Mouse (Mus musculus): ENCODE measurements around the gene Tmem140. TPM values are rescaled to one million over a fixed set of nuclear protein-coding genes. Genes with fewer than 3 reads are reported as not detected.

Gene Tmem140
- polyA plus RNA-seq, 1 experiment from 2014 or later: 1.5 TPM

DNA sequence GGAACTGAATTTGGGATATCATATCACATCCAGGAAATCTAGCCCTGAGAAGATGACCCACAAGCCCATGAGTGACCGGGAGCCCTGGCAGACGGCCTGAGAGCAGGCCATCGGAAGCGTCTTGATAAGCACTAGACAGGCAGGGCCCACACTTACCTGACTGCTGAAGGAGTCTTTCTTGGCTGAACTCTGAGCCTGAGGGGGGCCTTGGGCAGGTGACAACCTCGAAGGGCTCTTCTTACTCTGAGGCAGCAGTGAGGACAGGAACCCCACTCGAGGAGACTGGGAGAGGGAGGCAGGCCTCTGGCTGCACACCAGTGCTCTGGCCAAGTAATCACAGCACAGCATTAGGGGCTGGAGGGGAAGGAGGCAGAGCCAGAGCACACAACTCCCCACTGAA, 41.4 kb downstream of the Tmem140 start:
- no peaks in the 10 kb centered on the region; the same call in 1 of the 2 replicates for H3K4me1 ChIP-seq (replicated peaks; ENCODE audit: control insufficient read depth, insufficient read depth, low read length)
- no peak overlapping the region for H3K9ac ChIP-seq (replicated peaks; ENCODE audit: low read depth, low read length)
- peaks cover 12% of the 10 kb centered on the region for H3K36me3 ChIP-seq (ENCODE audit: control insufficient read depth, insufficient read depth)
- no peaks in the 10 kb centered on the region for H3K27me3 ChIP-seq (replicated peaks; ENCODE audit: control insufficient read depth, insufficient read depth, low read length)
- H3K27ac ChIP-seq (ENCODE audit: low read length): no peak overlapping the region
- H3K9me3 ChIP-seq (ENCODE audit: control insufficient read depth, low read length): no peaks in the 10 kb centered on the region
- 93% methylated on average over 6 of the region's 6 CpGs for WGBS
- no peak overlapping the region for H3K4me3 ChIP-seq (replicated peaks; ENCODE audit: low read length)
- ATAC-seq: no peak
- no peak overlapping the region for H3K4me2 ChIP-seq (ENCODE audit: low read length)

DNA sequence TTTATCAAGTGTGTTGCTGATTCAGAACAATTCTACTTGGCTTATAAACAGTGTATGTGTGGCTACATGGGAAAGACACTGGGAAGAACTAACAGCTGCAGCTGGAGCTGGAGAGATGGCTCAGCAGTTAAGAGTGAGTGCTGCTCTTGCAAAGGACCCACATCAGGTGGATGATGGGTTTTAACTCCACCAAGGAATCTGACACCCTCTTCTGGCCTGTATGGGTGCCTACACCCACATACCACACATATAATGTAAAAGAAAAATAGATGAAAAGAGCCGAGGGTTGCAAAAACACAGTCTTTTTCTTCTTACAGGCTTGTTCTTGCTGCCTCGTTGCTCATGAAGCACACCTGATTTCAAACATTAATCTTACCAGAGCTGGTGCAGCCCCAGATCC, 43.2 kb downstream of the Tmem140 start:
- Histone ChIP-seq H3K9me3 (ENCODE audit: control insufficient read depth, low read length) (no peaks in the 10 kb centered on the region), H3K4me1 (replicated peaks; ENCODE audit: control insufficient read depth, insufficient read depth, low read length) (peaks cover 9% of the 10 kb centered on the region), H3K9ac (replicated peaks; ENCODE audit: low read depth, low read length) (no peak overlapping the region), H3K27me3 (replicated peaks; ENCODE audit: control insufficient read depth, insufficient read depth, low read length) (no peaks in the 10 kb centered on the region), H3K36me3 (ENCODE audit: control insufficient read depth, insufficient read depth) (peaks cover 12% of the 10 kb centered on the region), H3K4me2 (ENCODE audit: low read length) (no peak overlapping the region), H3K27ac (ENCODE audit: low read length) (no peak overlapping the region), H3K4me3 (replicated peaks; ENCODE audit: low read length) (no peak overlapping the region)
- 77% methylated on average over 2 of the region's 2 CpGs for WGBS
- ATAC-seq: no peak

DNA sequence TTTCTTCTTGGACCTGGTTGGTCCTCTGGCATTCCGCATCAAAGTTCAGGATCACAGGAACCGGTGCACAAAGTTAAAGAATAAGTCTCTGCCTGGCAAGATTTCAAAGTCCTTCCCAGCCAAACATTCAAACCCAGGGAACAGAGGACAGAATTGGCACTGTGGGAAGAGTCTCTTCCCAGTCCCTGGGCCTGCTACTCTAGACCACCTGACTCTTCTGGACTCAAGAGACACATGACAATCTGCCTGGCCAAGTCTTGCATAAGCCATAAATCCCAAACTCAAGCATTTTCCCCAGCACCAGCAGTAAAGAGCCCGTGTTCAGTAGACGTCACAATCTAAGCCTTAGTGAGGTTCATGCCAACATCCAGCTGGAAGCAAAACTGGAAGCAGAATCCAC, 43.7 kb downstream of the Tmem140 start:
- peaks cover 9% of the 10 kb centered on the region for H3K36me3 ChIP-seq (ENCODE audit: control insufficient read depth, insufficient read depth)
- H3K9ac ChIP-seq (replicated peaks; ENCODE audit: low read depth, low read length): no peak overlapping the region
- H3K4me2 ChIP-seq (ENCODE audit: low read length): no peak overlapping the region
- no peaks in the 10 kb centered on the region for H3K27me3 ChIP-seq (replicated peaks; ENCODE audit: control insufficient read depth, insufficient read depth, low read length)
- no peak overlapping the region for H3K4me3 ChIP-seq (replicated peaks; ENCODE audit: low read length)
- peaks cover 9% of the 10 kb centered on the region for H3K4me1 ChIP-seq (replicated peaks; ENCODE audit: control insufficient read depth, insufficient read depth, low read length)
- 85% methylated on average over 4 of the region's 4 CpGs for WGBS
- ATAC-seq: no peak
- H3K9me3 ChIP-seq (ENCODE audit: control insufficient read depth, low read length): no peaks in the 10 kb centered on the region
- H3K27ac ChIP-seq (ENCODE audit: low read length): no peak overlapping the region

DNA sequence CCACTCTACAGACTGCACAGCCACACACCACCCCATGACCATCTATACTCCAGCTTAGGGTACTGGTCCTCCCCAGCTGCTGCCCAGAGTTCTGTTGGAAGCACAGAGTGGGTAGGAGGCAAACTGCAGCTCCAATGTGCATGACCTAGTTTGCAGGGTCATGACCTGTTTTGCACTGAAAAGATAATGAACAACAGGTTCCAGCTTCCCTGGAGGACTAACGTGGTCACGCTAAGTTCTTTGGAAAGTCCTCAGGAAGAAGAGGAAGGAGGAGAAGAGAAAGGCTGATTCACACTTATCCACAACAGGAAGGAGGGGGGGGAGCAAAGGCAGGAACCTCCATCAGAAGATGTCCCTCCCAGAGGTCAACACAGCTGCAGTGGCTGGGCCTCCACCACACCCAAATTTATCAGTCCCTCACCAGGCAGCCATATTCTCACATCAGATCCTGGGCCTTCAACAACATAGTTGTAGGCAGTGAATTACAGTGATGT, 44.2 kb downstream of the Tmem140 start:
- Histone ChIP-seq H3K4me2 (ENCODE audit: low read length) (no peak overlapping the region), H3K27me3 (replicated peaks; ENCODE audit: control insufficient read depth, insufficient read depth, low read length) (no peaks in the 10 kb centered on the region), H3K9ac (replicated peaks; ENCODE audit: low read depth, low read length) (no peak overlapping the region), H3K4me1 (replicated peaks; ENCODE audit: control insufficient read depth, insufficient read depth, low read length) (peaks cover 9% of the 10 kb centered on the region), H3K36me3 (ENCODE audit: control insufficient read depth, insufficient read depth) (peaks cover 9% of the 10 kb centered on the region), H3K9me3 (ENCODE audit: control insufficient read depth, low read length) (no peaks in the 10 kb centered on the region), H3K4me3 (replicated peaks; ENCODE audit: low read length) (no peak overlapping the region), H3K27ac (ENCODE audit: low read length) (no peak overlapping the region)
- ATAC-seq: no peak
- WGBS: 81% methylated on average over 2 of the region's 2 CpGs

DNA sequence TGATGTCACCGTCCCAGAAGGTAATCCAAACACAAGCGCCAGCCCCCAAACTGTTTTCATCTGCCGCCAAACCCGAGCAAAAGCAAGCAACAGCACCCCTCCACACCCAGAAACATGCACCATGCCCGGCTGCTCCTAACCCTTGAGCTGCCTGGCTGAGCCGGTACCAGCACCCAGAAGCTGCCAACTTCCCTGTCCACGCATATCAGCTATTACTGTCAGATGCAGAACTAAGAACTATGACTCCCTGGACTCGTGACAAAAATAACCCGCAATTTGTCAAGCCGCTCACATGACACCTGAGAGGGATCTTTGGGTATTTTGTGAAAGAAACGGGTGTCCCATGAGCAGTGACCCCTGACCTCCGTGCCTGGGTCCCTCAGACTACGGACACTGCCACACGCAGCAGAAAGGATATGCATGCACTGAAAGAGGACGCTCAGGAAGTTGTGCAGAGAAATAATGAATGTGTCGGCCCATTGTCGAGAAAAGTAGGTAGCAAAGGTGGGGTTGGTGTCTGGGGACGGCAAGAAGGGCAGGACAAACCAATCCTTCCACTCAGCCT, 44.8 kb downstream of the Tmem140 start:
- Histone ChIP-seq H3K27ac (ENCODE audit: low read length) (no peak overlapping the region), H3K4me2 (ENCODE audit: low read length) (no peak overlapping the region), H3K9me3 (ENCODE audit: control insufficient read depth, low read length) (no peaks in the 10 kb centered on the region), H3K36me3 (ENCODE audit: control insufficient read depth, insufficient read depth) (peaks cover 9% of the 10 kb centered on the region), H3K27me3 (replicated peaks; ENCODE audit: control insufficient read depth, insufficient read depth, low read length) (no peaks in the 10 kb centered on the region), H3K4me3 (replicated peaks; ENCODE audit: low read length) (no peak overlapping the region), H3K9ac (replicated peaks; ENCODE audit: low read depth, low read length) (no peak overlapping the region), H3K4me1 (replicated peaks; ENCODE audit: control insufficient read depth, insufficient read depth, low read length) (peaks cover 9% of the 10 kb centered on the region)
- no peak for ATAC-seq
- 90% methylated on average over 18 of the region's 18 CpGs for WGBS

DNA sequence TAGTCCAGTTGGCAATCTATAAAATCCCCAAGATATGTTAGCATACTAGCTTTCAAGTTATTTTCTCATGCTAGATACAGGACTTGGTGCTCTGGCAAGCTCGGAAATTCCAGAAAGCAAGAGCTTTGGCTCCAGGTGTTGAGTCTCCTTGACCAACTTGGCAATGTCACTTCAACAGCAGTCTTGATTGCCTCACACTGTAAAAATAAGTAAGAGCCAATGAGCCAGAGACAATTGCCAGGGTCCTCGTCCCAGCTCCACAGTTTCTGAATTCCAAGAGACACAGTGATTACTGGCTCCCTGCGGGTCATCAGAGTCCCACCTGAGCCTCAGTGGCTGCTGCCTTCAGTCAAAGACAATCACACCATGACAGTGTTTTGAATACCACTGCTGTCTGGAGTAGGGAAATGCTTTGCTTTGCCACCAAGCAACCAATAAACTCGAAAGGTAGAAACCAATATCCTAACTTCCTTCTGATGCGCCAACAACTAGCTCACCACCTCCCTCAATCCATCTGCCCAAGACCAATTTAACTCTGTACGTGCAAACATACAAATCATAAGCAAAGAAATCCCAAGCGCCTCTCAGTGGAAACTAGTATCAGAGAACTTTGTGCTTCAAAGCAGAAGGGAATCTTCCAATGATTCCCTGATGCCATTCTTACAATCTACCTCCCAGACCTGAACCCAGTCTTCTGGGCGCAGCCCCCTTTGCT, 46.8 kb downstream of the Tmem140 start:
- Histone ChIP-seq H3K4me3 (replicated peaks; ENCODE audit: low read length) (peak overlapping the region; percentile 86), H3K4me1 (replicated peaks; ENCODE audit: control insufficient read depth, insufficient read depth, low read length) (peaks cover 9% of the 10 kb centered on the region), H3K9ac (replicated peaks; ENCODE audit: low read depth, low read length) (peak overlapping the region; percentile 81), H3K9me3 (ENCODE audit: control insufficient read depth, low read length) (no peaks in the 10 kb centered on the region), H3K36me3 (ENCODE audit: control insufficient read depth, insufficient read depth) (peaks cover 4% of the 10 kb centered on the region; the same call in 1 of the 2 replicates), H3K27me3 (replicated peaks; ENCODE audit: control insufficient read depth, insufficient read depth, low read length) (no peaks in the 10 kb centered on the region), H3K4me2 (ENCODE audit: low read length) (peak overlapping the region; percentile 68), H3K27ac (ENCODE audit: low read length) (peak overlapping the region; percentile 85)
- 45% methylated on average over 8 of the region's 8 CpGs for WGBS
- no peak; the same call in 1 of the 2 replicates for ATAC-seq

DNA sequence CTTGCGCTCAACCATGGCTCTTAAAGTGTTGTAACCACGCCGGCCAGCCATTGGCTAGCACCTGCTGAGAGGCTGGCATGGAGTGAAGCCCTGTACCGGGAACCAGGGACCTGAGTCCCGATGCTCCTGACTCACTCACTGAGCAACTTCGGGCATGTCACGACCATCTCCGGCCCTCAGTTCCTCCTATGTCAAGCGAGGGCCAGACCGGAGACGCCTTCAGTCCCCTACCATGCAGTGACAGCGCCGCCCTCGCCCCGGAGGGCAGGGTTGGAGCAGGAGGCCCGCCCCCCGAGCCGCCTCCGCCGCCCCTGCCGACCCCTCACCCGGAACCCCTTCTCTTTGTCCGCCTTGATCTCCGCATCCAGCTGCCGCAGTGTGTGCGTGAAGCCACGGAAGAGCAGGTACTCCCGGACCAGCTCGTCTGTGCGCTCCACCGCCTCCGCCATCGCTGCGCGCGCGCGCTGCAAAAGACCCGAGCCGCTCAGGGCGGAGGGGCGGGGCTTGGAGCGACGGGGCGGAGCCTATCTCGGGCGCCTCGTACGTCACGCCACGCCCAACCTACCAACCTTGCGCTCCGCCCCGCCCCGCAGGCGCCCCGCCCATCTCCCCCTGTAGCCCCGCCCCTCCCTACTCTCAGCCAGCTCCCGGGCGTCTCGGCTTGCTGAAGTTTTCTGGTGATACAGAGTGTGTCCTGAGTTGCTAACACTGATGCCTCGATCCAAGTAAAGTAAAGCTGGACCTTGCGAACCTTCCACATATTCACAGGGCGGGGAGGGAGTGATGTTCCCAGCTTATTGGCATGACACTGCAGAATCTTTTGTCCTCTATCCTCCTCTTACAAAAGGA, 47.6 kb downstream of the Tmem140 start, which contains the start of gene Wdr91:
Gene Wdr91 (minus strand): TSS at position 506 of the 849 bp plus-strand sequence.
- H3K4me3 ChIP-seq (replicated peaks; ENCODE audit: low read length): peak within 1 kb of the TSS; percentile 86
- ATAC-seq: peak; percentile 93

DNA sequence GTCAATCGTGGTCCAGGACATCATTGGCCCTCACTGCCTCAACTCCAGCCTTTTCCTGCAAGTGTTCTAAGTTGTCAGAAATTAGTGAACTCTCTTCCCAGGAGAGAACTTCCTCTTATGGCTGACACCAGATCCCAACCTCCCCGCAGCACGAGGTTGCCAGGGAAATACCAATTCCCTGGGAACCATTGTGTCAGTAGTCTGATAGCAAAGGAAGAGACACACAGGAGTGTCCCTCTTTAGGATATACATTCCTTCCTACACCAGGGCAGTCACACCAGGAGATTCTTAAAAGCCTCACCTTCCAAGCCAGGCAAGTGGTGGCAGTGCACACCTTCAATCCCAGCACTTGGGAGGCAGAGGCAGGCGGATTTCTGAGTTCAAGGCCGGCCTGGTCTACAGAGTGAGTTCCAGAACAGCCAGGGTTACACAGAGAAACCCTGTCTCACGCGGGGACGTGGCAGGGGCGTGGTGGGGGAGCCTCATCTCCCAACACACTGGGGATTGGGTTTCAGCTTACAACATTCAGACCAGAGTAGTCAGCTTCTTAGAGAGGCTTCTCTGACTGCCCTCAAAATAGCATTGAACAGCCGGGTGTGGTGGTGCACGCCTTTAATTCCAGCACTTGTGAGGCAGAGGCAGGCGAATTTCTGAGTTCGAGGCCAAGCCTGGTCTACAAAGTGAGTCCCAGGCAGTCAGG, 50.5 kb downstream of the Tmem140 start:
- Histone ChIP-seq H3K9ac (replicated peaks; ENCODE audit: low read depth, low read length) (no peak overlapping the region), H3K4me1 (replicated peaks; ENCODE audit: control insufficient read depth, insufficient read depth, low read length) (peaks cover 9% of the 10 kb centered on the region), H3K4me2 (ENCODE audit: low read length) (no peak overlapping the region), H3K27me3 (replicated peaks; ENCODE audit: control insufficient read depth, insufficient read depth, low read length) (no peaks in the 10 kb centered on the region), H3K36me3 (ENCODE audit: control insufficient read depth, insufficient read depth) (no peaks in the 10 kb centered on the region), H3K27ac (ENCODE audit: low read length) (no peak overlapping the region), H3K4me3 (replicated peaks; ENCODE audit: low read length) (no peak overlapping the region), H3K9me3 (ENCODE audit: control insufficient read depth, low read length) (no peaks in the 10 kb centered on the region)
- no peak for ATAC-seq
- WGBS: 89% methylated on average over 13 of the region's 13 CpGs

More for the DNA sequence above, 47.6 kb downstream of the Tmem140 start, which contains the start of gene Wdr91:
- peak within 1 kb of the TSS; percentile 85 for H3K27ac ChIP-seq (ENCODE audit: low read length)
- H3K9me3 ChIP-seq (ENCODE audit: control insufficient read depth, low read length): no peaks in the 10 kb centered on the region
- peak within 1 kb of the TSS; percentile 68 for H3K4me2 ChIP-seq (ENCODE audit: low read length)
- no peaks in the 10 kb centered on the region for H3K36me3 ChIP-seq (ENCODE audit: control insufficient read depth, insufficient read depth)
- WGBS: 0% methylated on average over 50 of the region's 64 CpGs
- peaks cover 9% of the 10 kb centered on the region for H3K4me1 ChIP-seq (replicated peaks; ENCODE audit: control insufficient read depth, insufficient read depth, low read length)
- H3K27me3 ChIP-seq (replicated peaks; ENCODE audit: control insufficient read depth, insufficient read depth, low read length): no peaks in the 10 kb centered on the region
- peak within 1 kb of the TSS; percentile 81 for H3K9ac ChIP-seq (replicated peaks; ENCODE audit: low read depth, low read length)
